Mouse (Mus musculus): ENCODE data around the gene Clvs2. TPM values are rescaled to one million over a fixed set of nuclear protein-coding genes. Genes with fewer than 3 reads are reported as not detected.

The Clvs2 gene
- polyA plus RNA-seq (2015; fragmentation: Nextera tagmentation; extraction: Ambion mirVana): not detected in 2 replicates

DNA sequence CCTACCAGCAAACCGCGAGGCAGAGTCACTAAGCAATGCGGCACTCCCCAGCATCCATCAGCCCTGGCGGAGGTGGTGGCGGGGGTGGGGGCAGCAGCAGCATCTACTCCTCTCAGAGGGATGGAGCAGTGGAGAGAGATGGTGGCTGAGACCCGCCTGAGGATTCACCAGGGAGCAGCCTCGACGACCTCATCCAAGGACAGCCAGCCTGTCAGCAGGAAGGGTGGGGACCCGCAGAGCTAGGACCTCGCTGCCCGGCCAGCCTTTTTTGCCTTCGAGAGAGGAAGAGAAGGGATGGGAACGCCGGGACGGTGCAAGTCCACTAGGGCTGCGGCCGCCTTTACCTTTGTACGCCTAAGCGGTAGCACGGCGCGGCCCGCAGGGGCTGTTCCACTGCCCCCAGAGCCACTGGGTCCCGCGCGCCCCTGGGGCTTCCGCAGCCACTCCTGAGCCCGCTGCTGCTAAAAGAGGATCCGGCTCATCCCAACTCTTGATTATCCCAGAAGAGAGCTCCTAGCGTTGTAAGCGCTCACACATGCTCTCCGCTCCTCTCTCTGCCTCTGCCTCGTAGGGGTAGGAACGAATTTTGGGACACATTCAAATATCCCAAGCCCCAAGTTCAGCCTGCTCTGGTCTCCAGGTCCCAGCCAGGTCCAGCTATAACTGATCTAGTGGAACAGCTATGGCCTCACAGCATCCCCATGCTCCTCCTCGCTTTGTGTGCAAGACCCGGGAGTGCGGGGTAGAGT is at the start of gene Clvs2:
TSS of gene Clvs2 (minus strand) at position 639 of the 749 bp plus-strand sequence.
- 0 out of 2 replicates have a peak within 1 kb of the TSS, but pooled peaks have one; percentile 12 for H3K4me2 ChIP-seq
- WGBS (ENCODE audit: insufficient replicate concordance): 5% methylated on average over 37 of the region's 37 CpGs
- H3K9me3 ChIP-seq (replicated peaks): no peaks in the 10 kb centered on the region
- DNase-seq (no peak), ATAC-seq (ENCODE audit: low read depth) (no peak)
- H3K27ac ChIP-seq: no peak within 1 kb of the TSS
- no peak within 1 kb of the TSS for H3K4me3 ChIP-seq (replicated peaks)
- no peaks in the 10 kb centered on the region for H3K4me1 ChIP-seq (replicated peaks)
- peaks cover 14% of the 10 kb centered on the region for H3K27me3 ChIP-seq
- no peak within 1 kb of the TSS for H3K9ac ChIP-seq
- H3K36me3 ChIP-seq: no peaks in the 10 kb centered on the region

- no peaks in the 10 kb centered on the region for H3K4me1 ChIP-seq (replicated peaks)
Measured at GRCm38 (mm10) chr10:33653142-33653541, 28.6 kb upstream of the Clvs2 start.

GRCm38 (mm10) chr10:33623577-33623991 is 985 bp downstream of the Clvs2 start:
- ATAC-seq (ENCODE audit: low read depth): no peak
- 16% methylated on average over 6 of the region's 6 CpGs for WGBS (ENCODE audit: insufficient replicate concordance)
- no peak overlapping the region for H3K4me3 ChIP-seq (replicated peaks)

More at GRCm38 (mm10) chr10:33653142-33653541, 28.6 kb upstream of the Clvs2 start:
- no peaks in the 10 kb centered on the region for H3K36me3 ChIP-seq
- DNase-seq (no peak), ATAC-seq (ENCODE audit: low read depth) (no peak)
- no peaks in the 10 kb centered on the region for H3K27me3 ChIP-seq
- no peak overlapping the region for H3K9ac ChIP-seq
- H3K9me3 ChIP-seq (replicated peaks): no peaks in the 10 kb centered on the region
- no peak overlapping the region for H3K27ac ChIP-seq
- no peak overlapping the region for H3K4me3 ChIP-seq (replicated peaks)
- no peak overlapping the region for H3K4me2 ChIP-seq

GRCm38 (mm10) chr10:33622700-33623099 is 1.9 kb downstream of the Clvs2 start:
- WGBS (ENCODE audit: insufficient replicate concordance): 70% methylated on average over 8 of the region's 8 CpGs
- no peak overlapping the region for H3K4me2 ChIP-seq
- no peak overlapping the region for H3K9ac ChIP-seq
- no peak overlapping the region for H3K4me3 ChIP-seq (replicated peaks)
- no peak for ATAC-seq (ENCODE audit: low read depth)
- H3K9me3 ChIP-seq (replicated peaks): no peaks in the 10 kb centered on the region
- H3K4me1 ChIP-seq (replicated peaks): no peaks in the 10 kb centered on the region
- DNase-seq: no peak
- no peak overlapping the region for H3K27ac ChIP-seq
- peaks cover 14% of the 10 kb centered on the region for H3K27me3 ChIP-seq
- no peaks in the 10 kb centered on the region for H3K36me3 ChIP-seq

More at GRCm38 (mm10) chr10:33623577-33623991, 985 bp downstream of the Clvs2 start:
- Histone ChIP-seq H3K4me1 (replicated peaks) (no peaks in the 10 kb centered on the region), H3K9ac (no peak overlapping the region), H3K27ac (no peak overlapping the region), H3K4me2 (no peak overlapping the region), H3K27me3 (peaks cover 14% of the 10 kb centered on the region), H3K36me3 (no peaks in the 10 kb centered on the region), H3K9me3 (replicated peaks) (no peaks in the 10 kb centered on the region)
- no peak for DNase-seq

DNA sequence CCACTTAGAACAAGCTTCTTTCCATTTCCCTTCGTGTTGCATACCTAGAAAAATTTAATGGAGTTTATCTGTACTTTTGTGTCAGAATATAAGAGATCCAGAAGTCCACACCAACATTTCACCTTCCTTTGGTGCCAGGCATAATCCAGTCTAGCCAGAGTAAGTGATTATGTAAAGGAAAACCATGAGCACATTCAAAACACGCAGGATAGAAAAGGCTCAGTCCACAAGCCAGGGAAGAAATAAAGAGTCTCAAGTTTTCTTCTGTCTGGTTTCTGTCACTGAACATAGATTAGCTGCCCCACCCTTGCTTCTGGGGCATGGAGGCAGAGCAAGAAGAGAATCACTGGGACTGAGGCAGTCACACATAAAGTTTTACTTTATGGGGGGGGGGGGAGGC is 8.4 kb downstream of the Clvs2 start:
- Histone ChIP-seq H3K27ac (no peak overlapping the region), H3K4me2 (no peak overlapping the region), H3K4me1 (replicated peaks) (no peaks in the 10 kb centered on the region), H3K9ac (no peak overlapping the region), H3K9me3 (replicated peaks) (no peaks in the 10 kb centered on the region), H3K27me3 (no peaks in the 10 kb centered on the region), H3K4me3 (replicated peaks) (no peak overlapping the region), H3K36me3 (no peaks in the 10 kb centered on the region)
- 47% methylated on average over 2 of the region's 2 CpGs for WGBS (ENCODE audit: insufficient replicate concordance)
- no peak for DNase-seq
- ATAC-seq (ENCODE audit: low read depth): no peak

GRCm38 (mm10) chr10:33613197-33613596 is 11.4 kb downstream of the Clvs2 start:
- no peak overlapping the region for H3K4me2 ChIP-seq
- H3K36me3 ChIP-seq: no peaks in the 10 kb centered on the region
- no peaks in the 10 kb centered on the region for H3K4me1 ChIP-seq (replicated peaks)
- no peak for ATAC-seq (ENCODE audit: low read depth)
- no peak overlapping the region for H3K4me3 ChIP-seq (replicated peaks)
- DNase-seq: no peak
- WGBS (ENCODE audit: insufficient replicate concordance): 75% methylated on average over 1 of the region's 1 CpGs
- H3K9me3 ChIP-seq (replicated peaks): no peaks in the 10 kb centered on the region
- no peak overlapping the region for H3K9ac ChIP-seq
- H3K27ac ChIP-seq: no peak overlapping the region
- no peaks in the 10 kb centered on the region for H3K27me3 ChIP-seq

DNA sequence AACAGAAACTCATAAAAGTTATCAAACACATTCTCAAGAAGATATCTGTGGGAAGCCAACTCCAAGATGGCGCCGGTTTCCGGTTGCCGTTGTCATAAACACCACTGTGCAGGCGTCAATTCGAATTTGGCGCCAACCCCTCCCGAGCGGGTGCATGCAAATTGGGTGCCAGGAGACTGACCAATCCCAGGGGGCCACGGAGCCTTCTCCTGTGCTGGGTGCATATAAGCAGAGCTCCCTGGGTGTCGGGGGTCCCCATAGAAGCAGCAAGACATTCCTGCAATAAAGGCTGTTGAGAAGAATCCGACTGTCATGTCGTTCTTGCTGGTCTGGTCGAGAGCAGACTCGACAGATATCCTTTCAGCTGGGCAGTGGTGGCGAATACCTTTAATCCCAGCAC is 31.8 kb downstream of the Clvs2 start:
- H3K27me3 ChIP-seq: no peaks in the 10 kb centered on the region
- H3K9ac ChIP-seq: no peak overlapping the region
- no peaks in the 10 kb centered on the region for H3K36me3 ChIP-seq
- H3K4me1 ChIP-seq (replicated peaks): no peaks in the 10 kb centered on the region
- WGBS (ENCODE audit: insufficient replicate concordance): 72% methylated on average over 16 of the region's 16 CpGs
- H3K9me3 ChIP-seq (replicated peaks): no peaks in the 10 kb centered on the region
- H3K27ac ChIP-seq: no peak overlapping the region
- DNase-seq (no peak), ATAC-seq (ENCODE audit: low read depth) (no peak)
- H3K4me3 ChIP-seq (replicated peaks): no peak overlapping the region
- H3K4me2 ChIP-seq: no peak overlapping the region

- no peaks in the 10 kb centered on the region for H3K9me3 ChIP-seq (replicated peaks)
- no peak overlapping the region for H3K9ac ChIP-seq
- no peak overlapping the region for H3K4me2 ChIP-seq
- H3K36me3 ChIP-seq: no peaks in the 10 kb centered on the region
- no peak overlapping the region for H3K27ac ChIP-seq
- DNase-seq: no peak
- H3K4me1 ChIP-seq (replicated peaks): no peaks in the 10 kb centered on the region
- 48% methylated on average over 2 of the region's 2 CpGs for WGBS (ENCODE audit: insufficient replicate concordance)
- H3K4me3 ChIP-seq (replicated peaks): no peak overlapping the region
- H3K27me3 ChIP-seq: no peaks in the 10 kb centered on the region
- ATAC-seq (ENCODE audit: low read depth): no peak
Measured at GRCm38 (mm10) chr10:33588800-33589199, 35.8 kb downstream of the Clvs2 start.

DNA sequence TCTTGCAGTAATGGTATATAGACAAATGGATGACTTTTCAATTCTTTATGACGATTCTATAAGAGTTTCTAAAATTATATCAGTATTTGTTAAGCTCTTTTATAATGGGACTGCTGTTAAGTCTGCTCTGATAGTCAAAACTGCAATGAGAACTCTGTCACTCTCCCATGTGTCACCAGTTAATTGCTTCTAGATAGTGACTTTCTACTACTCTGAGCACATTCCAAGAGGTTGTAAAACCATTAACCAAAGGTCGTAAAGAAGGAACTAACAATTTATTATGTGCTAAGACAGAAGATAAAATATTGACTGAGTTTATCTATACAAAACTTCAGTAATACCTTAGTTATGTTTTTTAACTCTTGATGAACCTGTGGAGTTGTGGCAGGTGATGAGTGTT is 37.5 kb downstream of the Clvs2 start:
- Histone ChIP-seq H3K4me1 (replicated peaks) (no peaks in the 10 kb centered on the region), H3K9ac (no peak overlapping the region), H3K9me3 (replicated peaks) (no peaks in the 10 kb centered on the region), H3K4me3 (replicated peaks) (no peak overlapping the region), H3K36me3 (no peaks in the 10 kb centered on the region), H3K4me2 (no peak overlapping the region), H3K27me3 (no peaks in the 10 kb centered on the region), H3K27ac (no peak overlapping the region)
- DNase-seq (no peak), ATAC-seq (ENCODE audit: low read depth) (no peak)
- WGBS (ENCODE audit: insufficient replicate concordance): 39% methylated on average over 2 of the region's 2 CpGs

DNA sequence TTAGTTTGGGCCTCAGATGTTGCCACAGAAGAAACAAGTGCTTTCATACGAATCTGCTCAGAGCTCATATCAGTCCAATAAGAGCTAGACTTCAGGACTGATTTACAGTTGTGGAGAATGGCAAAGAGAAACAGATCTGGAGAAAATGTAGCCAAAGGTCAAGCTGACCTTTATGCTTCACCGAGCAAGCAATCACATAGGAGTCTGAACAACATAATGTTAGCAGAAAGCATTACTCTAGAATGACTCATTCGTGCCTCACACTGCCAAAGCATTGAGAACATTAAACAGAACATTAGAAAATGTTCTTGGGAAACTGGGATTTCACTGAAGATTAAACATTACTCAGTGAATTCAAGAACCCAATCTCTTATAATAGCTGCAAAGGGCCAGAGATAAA is 66.5 kb downstream of the Clvs2 start:
- no peaks in the 10 kb centered on the region for H3K27me3 ChIP-seq
- DNase-seq (no peak), ATAC-seq (ENCODE audit: low read depth) (no peak)
- H3K9me3 ChIP-seq (replicated peaks): no peaks in the 10 kb centered on the region
- no peak overlapping the region for H3K27ac ChIP-seq
- H3K4me3 ChIP-seq (replicated peaks): no peak overlapping the region
- WGBS (ENCODE audit: insufficient replicate concordance): 45% methylated on average over 3 of the region's 3 CpGs
- H3K4me1 ChIP-seq (replicated peaks): no peaks in the 10 kb centered on the region
- H3K9ac ChIP-seq: no peak overlapping the region
- no peak overlapping the region for H3K4me2 ChIP-seq
- no peaks in the 10 kb centered on the region for H3K36me3 ChIP-seq

GRCm38 (mm10) chr10:33540331-33540730 is 84.2 kb downstream of the Clvs2 start:
- DNase-seq: no peak
- no peak overlapping the region for H3K4me3 ChIP-seq (replicated peaks)
- 53% methylated on average over 4 of the region's 4 CpGs for WGBS (ENCODE audit: insufficient replicate concordance)
- H3K27ac ChIP-seq: no peak overlapping the region
- no peaks in the 10 kb centered on the region for H3K36me3 ChIP-seq
- no peak overlapping the region for H3K9ac ChIP-seq
- no peaks in the 10 kb centered on the region for H3K9me3 ChIP-seq (replicated peaks)
- H3K27me3 ChIP-seq: no peaks in the 10 kb centered on the region
- no peak for ATAC-seq (ENCODE audit: low read depth)
- no peak overlapping the region for H3K4me2 ChIP-seq
- H3K4me1 ChIP-seq (replicated peaks): no peaks in the 10 kb centered on the region

Data from liver, embryonic 13.5 days (tissue).